Mouse (Mus musculus) embryonic facial prominence, embryonic 11.5 days (tissue): Measurements from ENCODE around the gene Cd2ap. TPM values are rescaled to one million over a fixed set of nuclear protein-coding genes. Genes with fewer than 3 reads are reported as not detected.

Source experiments
- ATAC-seq: fragments of 200-750 bp; cut with Nextera tagmentation; replicated peaks from 2 replicates; pipeline ENCODE4 v1.8.0; 2017; ENCODE audit warnings: low read depth; ENCODE audit not compliant: insufficient number of reproducible peaks, low FRiP score, low TSS enrichment
- DNase-seq: peaks from one replicate; pipeline ENCODE4 v3.0.0-alpha.2; 2015; ENCODE audit warnings: low spot score
- H3K27ac ChIP-seq: fragments of 300-500 bp; sonication (generic); replicated peaks from 2 replicates; pipeline ENCODE4 v1.5.1; 2014; ENCODE audit warnings: mild to moderate bottlenecking, low read depth, low read length, control low read depth
- H3K27me3 ChIP-seq: fragments of 300-500 bp; sonication (generic); 2 replicates; pipeline ENCODE4 v1.6.1; 2014; ENCODE audit warnings: mild to moderate bottlenecking, low read length, moderate library complexity, mixed read lengths; ENCODE audit not compliant: control insufficient read depth, insufficient read depth
- H3K36me3 ChIP-seq: fragments of 300-500 bp; sonication (generic); replicated peaks from 2 replicates; pipeline ENCODE4 v1.6.1; 2014; ENCODE audit warnings: low read depth, mild to moderate bottlenecking, low read length, moderate library complexity, mixed read lengths; ENCODE audit not compliant: control insufficient read depth, insufficient read depth
- H3K4me1 ChIP-seq: fragments of 300-500 bp; sonication (generic); 2 replicates; pipeline ENCODE4 v1.6.1; 2014; ENCODE audit warnings: low read length, mixed read lengths; ENCODE audit not compliant: control insufficient read depth, insufficient read depth
- H3K4me2 ChIP-seq: fragments of 300-500 bp; sonication (generic); 2 replicates; pipeline ENCODE4 v1.6.1; 2014; ENCODE audit warnings: low read depth, mild to moderate bottlenecking, control low read depth, low read length, moderate library complexity
- H3K4me3 ChIP-seq: fragments of 300-500 bp; sonication (generic); 2 replicates; pipeline ENCODE4 v1.5.1; 2014; ENCODE audit warnings: low read depth, low read length, control low read depth
- H3K9ac ChIP-seq: fragments of 300-500 bp; sonication (generic); replicated peaks from 2 replicates; pipeline ENCODE4 v1.6.1; 2014; ENCODE audit warnings: mild to moderate bottlenecking, control low read depth, low read length
- H3K9me3 ChIP-seq: fragments of 300-500 bp; sonication (generic); replicated peaks from 2 replicates; pipeline ENCODE4 v1.6.1; 2016; ENCODE audit warnings: mild to moderate bottlenecking, low read length, inconsistent platforms, mixed read lengths; ENCODE audit not compliant: control insufficient read depth
- WGBS: fragments of 180-500 bp; shearing (Covaris S2); extraction: QIAGEN DNeasy Blood & Tissue Kit; methylation state at CpG from one replicate; pipeline ENCODE4 v1.1.7; 2014; 5-methylcytosine and 5-hydroxymethylcytosine counted together
- polyA plus RNA-seq: library from polyadenylated mRNA; unstranded; fragments of >200 nt; fragmentation: Nextera tagmentation; extraction: Ambion mirVana; gene quantifications from 2 replicates; pipeline ENCODE4 v1.2.1, GENCODE M21; 2014

Cd2ap gene
- polyA plus RNA-seq, result 17.1 and 17.5 TPM in 2 replicates

- Histone ChIP-seq H3K4me3 (peak within 1 kb of the TSS; percentile 92), H3K27me3 (no peaks in the 10 kb centered on the region), H3K9me3 (no peaks in the 10 kb centered on the region), H3K36me3 (no peaks in the 10 kb centered on the region), H3K9ac (peak within 1 kb of the TSS; percentile 95), H3K27ac (peak within 1 kb of the TSS; percentile 92), H3K4me2 (peak within 1 kb of the TSS; percentile 76), H3K4me1 (no peaks in the 10 kb centered on the region)
- ATAC-seq (peak; percentile 98), DNase-seq (peak; percentile 95)
- WGBS, result under 1% methylated on average over 84 of the region's 94 CpGs
Measured at GRCm38 (mm10) chr17:42876001-42876903, at the start of gene Cd2ap. Gene Cd2ap, minus strand, starts transcription at chr17:42876665.

- H3K9me3 ChIP-seq, result no peaks in the 10 kb centered on the region
- 92% methylated on average over 5 of the region's 5 CpGs for WGBS
- no peak for ATAC-seq
- H3K9ac ChIP-seq, result no peak overlapping the region
- H3K4me2 ChIP-seq, result no peak overlapping the region
- H3K4me3 ChIP-seq, result no peak overlapping the region
- H3K27ac ChIP-seq, result no peak overlapping the region
- no peaks in the 10 kb centered on the region for H3K36me3 ChIP-seq
- no peak for DNase-seq
- no peaks in the 10 kb centered on the region for H3K4me1 ChIP-seq
- no peaks in the 10 kb centered on the region for H3K27me3 ChIP-seq
Measured at GRCm38 (mm10) chr17:42924731-42925130, 48.3 kb upstream of the Cd2ap start.

GRCm38 (mm10) chr17:42918810-42919209 is 42.3 kb upstream of the Cd2ap start:
- 72% methylated on average over 9 of the region's 9 CpGs for WGBS

GRCm38 (mm10) chr17:42914726-42915125 is 38.3 kb upstream of the Cd2ap start:
- no peak for DNase-seq
- H3K4me1 ChIP-seq, result no peaks in the 10 kb centered on the region
- WGBS, result 84% methylated on average over 7 of the region's 7 CpGs
- H3K27me3 ChIP-seq, result no peaks in the 10 kb centered on the region
- H3K9me3 ChIP-seq, result no peaks in the 10 kb centered on the region
- no peak overlapping the region for H3K4me2 ChIP-seq
- ATAC-seq, result no peak
- no peaks in the 10 kb centered on the region for H3K36me3 ChIP-seq
- H3K27ac ChIP-seq, result no peak overlapping the region
- H3K9ac ChIP-seq, result no peak overlapping the region
- no peak overlapping the region for H3K4me3 ChIP-seq

More at GRCm38 (mm10) chr17:42918810-42919209, 42.3 kb upstream of the Cd2ap start:
- Histone ChIP-seq H3K27me3 (no peaks in the 10 kb centered on the region), H3K36me3 (no peaks in the 10 kb centered on the region), H3K9me3 (no peaks in the 10 kb centered on the region), H3K9ac (no peak overlapping the region), H3K4me1 (no peaks in the 10 kb centered on the region), H3K4me2 (no peak overlapping the region), H3K27ac (no peak overlapping the region), H3K4me3 (no peak overlapping the region)
- no peak for ATAC-seq
- DNase-seq, result peak; percentile 16

- no peaks in the 10 kb centered on the region for H3K4me1 ChIP-seq
- no peaks in the 10 kb centered on the region for H3K9me3 ChIP-seq
- no peaks in the 10 kb centered on the region for H3K36me3 ChIP-seq
- H3K27me3 ChIP-seq, result no peaks in the 10 kb centered on the region
- 80% methylated on average over 6 of the region's 6 CpGs for WGBS
- ATAC-seq (no peak), DNase-seq (no peak)
- H3K4me3 ChIP-seq, result no peak overlapping the region
- H3K9ac ChIP-seq, result no peak overlapping the region
- H3K4me2 ChIP-seq, result no peak overlapping the region
- no peak overlapping the region for H3K27ac ChIP-seq
Measured at GRCm38 (mm10) chr17:42912193-42912592, 35.7 kb upstream of the Cd2ap start.

GRCm38 (mm10) chr17:42910476-42910875 is 34.0 kb upstream of the Cd2ap start:
- H3K4me2 ChIP-seq, result no peak overlapping the region
- no peaks in the 10 kb centered on the region for H3K36me3 ChIP-seq
- H3K4me1 ChIP-seq, result no peaks in the 10 kb centered on the region
- H3K27me3 ChIP-seq, result no peaks in the 10 kb centered on the region
- DNase-seq, result no peak
- ATAC-seq, result no peak
- H3K9ac ChIP-seq, result no peak overlapping the region
- no peak overlapping the region for H3K27ac ChIP-seq
- no peaks in the 10 kb centered on the region for H3K9me3 ChIP-seq
- H3K4me3 ChIP-seq, result no peak overlapping the region
- WGBS, result 83% methylated on average over 3 of the region's 3 CpGs

GRCm38 (mm10) chr17:42909376-42909775 is 32.9 kb upstream of the Cd2ap start:
- H3K9me3 ChIP-seq, result no peaks in the 10 kb centered on the region
- ATAC-seq (no peak), DNase-seq (no peak)
- WGBS, result 60% methylated on average over 9 of the region's 9 CpGs
- H3K4me1 ChIP-seq, result no peaks in the 10 kb centered on the region
- H3K27ac ChIP-seq, result no peak overlapping the region
- no peaks in the 10 kb centered on the region for H3K27me3 ChIP-seq
- H3K4me3 ChIP-seq, result no peak overlapping the region
- H3K36me3 ChIP-seq, result no peaks in the 10 kb centered on the region
- H3K9ac ChIP-seq, result no peak overlapping the region
- H3K4me2 ChIP-seq, result no peak overlapping the region

GRCm38 (mm10) chr17:42908744-42909370 is 32.4 kb upstream of the Cd2ap start:
- no peak overlapping the region for H3K4me2 ChIP-seq
- WGBS, result 68% methylated on average over 9 of the region's 9 CpGs
- H3K27me3 ChIP-seq, result no peaks in the 10 kb centered on the region
- no peak overlapping the region for H3K27ac ChIP-seq
- ATAC-seq (no peak), DNase-seq (no peak)
- no peak overlapping the region for H3K9ac ChIP-seq
- H3K9me3 ChIP-seq, result no peaks in the 10 kb centered on the region
- H3K4me3 ChIP-seq, result no peak overlapping the region
- H3K4me1 ChIP-seq, result no peaks in the 10 kb centered on the region
- no peaks in the 10 kb centered on the region for H3K36me3 ChIP-seq
